Mouse (Mus musculus): Measurements from ENCODE around the gene Tmcc3. TPM values are rescaled to one million over a fixed set of nuclear protein-coding genes. Genes with fewer than 3 reads are reported as not detected.
"Not testable (repeated sequence)": the region's sequence is repeated elsewhere in the genome, so short reads cannot be mapped to it uniquely, and the experiment has no call there.

The Tmcc3 gene
- total RNA-seq, 2 experiments from 2014 or later, result 11.8 to 14.6 TPM

DNA sequence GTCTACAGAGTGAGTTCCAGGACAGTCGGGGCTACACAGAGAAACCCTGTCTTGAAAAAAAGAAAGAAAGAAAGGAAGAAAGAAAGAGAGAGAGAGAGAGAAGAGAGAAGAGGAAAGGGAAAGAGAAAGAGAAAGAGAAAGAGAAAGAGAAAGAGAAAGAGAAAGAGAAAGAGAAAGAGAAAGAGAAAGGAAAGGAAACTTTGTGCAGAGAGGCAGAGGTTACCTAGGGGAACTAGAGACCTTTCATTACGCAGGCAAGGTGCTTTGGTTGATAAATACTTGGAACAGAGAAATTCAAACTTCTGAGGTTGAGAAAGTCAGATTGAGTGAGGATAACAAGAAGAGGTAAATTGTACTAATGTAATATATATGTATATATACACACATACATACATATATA is 226.9 kb downstream of the Tmcc3 start:
- DNase-seq; intact Hi-C loops (cut with DNase I): not testable (repeated sequence)

DNA sequence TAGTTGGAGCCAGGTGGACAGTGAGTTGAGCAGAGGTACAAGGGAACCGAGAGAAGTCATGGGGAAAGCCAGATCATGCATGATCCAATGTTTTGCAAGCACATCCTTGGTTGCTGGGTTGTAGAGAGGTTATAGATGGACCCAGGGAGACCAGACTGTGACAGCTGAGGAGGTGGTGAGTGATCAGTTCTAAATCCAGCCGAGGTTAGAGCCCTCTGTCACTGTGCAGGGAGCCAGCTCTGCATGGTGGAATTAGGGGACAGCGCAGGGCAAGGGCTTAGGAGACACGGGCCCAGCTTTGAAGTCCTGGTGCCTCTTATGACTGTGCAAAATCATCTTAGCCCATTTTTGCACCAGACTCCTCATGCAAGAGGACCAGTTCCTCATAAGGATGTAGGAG is 228.5 kb downstream of the Tmcc3 start:
- intact Hi-C loops (cut with DNase I), result no loop called here
- no peak for DNase-seq

DNA sequence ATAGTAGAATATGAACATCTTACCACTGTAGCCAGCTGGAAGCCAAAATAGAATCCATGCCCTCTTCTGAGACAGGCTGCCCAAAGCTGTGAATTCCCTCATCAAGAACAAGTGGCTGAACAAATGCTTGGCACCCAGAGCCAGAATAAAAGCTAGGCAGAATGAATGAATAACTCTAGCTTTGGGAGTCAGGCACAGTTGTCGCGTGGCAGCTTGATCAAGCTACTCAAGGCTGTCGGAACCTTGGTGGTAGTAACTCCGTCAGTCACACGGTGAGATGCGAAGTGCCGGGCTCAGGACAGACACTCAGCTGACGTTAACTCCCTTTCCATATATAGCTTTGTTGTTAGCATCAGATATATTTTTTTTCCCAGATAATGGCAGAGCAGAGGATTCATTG is 232.2 kb downstream of the Tmcc3 start:
- no peak for DNase-seq
- intact Hi-C loops (cut with DNase I), result no loop called here

DNA sequence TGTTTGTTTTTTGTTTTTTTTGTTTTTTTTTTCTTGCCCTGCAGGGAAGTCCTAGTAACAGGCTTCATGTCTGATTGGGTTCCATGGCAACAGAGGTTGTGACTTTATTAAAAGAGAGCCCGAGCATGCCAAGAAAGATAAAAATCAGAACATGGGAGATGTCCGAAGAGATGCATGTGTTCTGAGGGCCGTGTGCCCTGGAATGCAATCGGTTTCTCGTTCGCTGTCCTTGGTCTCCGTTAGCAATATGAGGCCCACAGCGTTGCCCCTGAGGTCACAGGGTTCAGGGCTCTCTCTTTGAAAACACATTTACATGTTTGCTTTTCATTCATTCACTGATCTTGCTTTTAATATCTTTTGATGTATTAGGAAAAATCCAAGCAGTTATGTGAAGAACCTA is 233.1 kb downstream of the Tmcc3 start:
- intact Hi-C loops (cut with DNase I), result no loop called here
- no peak for DNase-seq

DNA sequence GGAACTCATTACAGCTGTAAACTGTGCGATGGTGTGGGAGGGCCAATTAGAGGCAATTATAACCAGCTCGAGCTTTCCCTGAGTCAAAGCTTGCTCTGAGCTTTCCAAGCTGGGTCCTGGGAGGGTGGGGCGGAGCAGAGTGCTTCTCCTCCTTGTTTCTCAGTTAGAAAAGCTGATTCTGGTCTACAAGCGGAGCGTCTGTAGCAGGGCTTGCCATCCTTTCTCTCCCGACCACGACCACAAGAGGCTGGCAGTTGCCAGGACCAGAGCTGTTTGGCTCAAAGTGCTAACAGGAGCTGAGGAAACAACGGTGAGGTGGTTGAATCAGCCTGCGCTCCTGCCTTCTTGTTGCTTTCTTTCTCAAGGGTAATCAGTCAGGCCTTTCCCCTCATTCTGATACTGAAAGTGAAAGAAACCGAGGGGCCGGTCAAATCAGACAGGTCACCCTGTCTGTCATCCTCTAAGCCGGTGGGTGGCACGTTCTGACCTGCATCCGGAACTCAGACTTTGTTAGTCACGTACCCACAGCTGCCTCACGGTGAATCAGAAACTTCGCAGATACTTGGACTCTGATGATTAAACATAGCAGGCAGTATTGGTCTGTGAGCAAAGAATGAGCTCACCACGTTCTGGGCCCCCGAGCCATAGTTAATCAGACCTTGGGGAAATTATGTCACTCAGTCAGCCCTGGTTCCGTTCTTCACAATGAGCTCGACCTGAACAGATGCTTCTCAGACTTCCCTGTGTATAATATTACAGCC is 233.7 kb downstream of the Tmcc3 start:
- intact Hi-C loops (cut with DNase I), result no loop called here
- peak; percentile 37 for DNase-seq

DNA sequence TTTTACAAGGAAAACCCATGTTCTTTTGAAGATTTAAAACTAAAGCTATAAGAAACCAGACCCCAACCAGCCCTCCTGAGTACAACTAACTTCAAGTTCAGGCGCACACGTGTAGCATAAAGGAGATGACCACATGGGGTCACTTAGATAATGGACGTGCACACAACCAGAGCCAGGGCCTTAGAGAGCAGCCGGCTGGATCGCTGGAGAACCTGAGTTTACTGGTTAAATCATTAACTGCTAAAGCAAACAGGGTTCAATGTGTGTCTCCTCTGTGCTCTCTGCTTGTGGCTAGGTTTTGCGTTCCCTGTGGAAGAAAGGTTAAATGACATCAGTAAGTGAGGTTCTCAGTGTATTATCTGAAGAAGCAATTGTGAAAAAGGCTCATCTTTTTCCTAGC is 234.9 kb downstream of the Tmcc3 start:
- DNase-seq, result no peak
- intact Hi-C loops (cut with DNase I), result no loop called here

DNA sequence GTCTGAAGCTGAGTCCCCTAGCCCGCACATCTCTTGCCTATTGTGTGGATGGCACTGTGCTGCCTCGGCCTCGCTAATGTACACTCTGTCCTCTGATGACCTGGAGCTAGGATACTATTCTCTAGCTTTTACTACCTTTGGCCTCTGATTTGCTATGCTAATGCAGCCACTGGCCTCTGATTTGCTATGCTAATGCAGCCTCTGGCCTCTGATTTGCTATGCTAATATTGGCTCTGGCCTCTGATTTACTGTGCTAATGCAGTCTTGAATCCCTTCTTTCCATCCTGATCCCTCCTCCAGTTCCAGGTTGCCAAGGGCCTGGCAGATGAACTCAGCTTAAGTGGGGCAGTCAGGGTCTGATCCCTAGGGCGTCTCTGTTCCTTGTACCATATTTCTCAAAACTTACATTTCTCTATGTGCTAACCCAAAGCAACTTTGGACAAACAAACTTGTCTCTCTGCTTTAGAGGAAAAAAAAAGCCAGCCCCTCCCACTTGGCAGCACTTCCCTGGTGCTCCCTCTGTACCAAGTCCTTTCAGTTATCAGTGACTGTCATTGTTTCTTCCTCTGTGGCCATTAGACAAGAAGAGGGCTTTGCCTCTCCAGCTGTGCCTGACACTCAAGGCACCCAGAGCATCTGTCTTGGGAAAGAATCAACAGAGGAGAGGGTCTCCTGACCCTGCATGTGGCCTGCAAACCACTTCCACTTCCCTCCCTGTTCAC is 237.9 kb downstream of the Tmcc3 start:
- no peak for DNase-seq
- intact Hi-C loops (cut with DNase I), result no loop called here

DNA sequence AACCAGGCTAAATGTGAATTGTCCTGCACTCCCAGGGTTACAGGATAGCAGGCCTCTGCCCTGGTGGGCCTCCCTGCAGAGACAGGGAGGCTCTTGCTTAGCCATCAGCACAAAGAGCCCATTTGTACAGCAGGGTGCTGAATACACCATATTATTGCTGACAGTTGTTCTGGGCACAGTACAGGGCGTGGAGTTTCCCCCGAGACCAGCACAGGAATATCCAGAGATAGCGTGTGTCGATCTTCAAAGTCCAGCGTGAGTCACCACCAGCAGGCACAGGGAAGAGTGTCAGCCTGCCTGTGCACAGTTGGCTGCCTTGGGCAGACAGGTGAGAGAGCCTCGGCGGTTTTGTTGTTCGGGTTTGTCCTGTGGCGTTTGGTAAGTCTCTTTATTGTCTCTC is 238.9 kb downstream of the Tmcc3 start:
- no peak for DNase-seq
- intact Hi-C loops (cut with DNase I), result no loop called here

DNA sequence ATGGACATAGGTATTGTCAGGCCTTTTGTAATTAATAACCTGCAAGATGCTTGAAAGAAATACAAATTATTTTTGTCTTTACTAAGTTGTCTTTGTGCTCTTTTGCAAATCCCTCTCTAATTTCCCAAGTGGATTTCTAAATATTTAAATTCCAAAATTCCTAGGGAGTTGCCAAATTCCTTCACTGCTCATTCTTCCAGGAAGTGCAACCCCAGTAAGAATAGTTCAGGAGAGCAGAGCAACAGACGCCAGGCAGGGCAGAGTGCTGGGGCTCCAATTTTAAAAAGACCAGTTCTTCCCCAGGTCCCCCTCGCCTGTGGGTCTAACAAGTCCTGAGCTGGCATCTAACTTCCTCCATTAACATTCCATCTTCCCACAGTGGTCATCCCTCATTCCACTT is 239.3 kb downstream of the Tmcc3 start:
- intact Hi-C loops (cut with DNase I), result no loop called here
- no peak for DNase-seq

DNA sequence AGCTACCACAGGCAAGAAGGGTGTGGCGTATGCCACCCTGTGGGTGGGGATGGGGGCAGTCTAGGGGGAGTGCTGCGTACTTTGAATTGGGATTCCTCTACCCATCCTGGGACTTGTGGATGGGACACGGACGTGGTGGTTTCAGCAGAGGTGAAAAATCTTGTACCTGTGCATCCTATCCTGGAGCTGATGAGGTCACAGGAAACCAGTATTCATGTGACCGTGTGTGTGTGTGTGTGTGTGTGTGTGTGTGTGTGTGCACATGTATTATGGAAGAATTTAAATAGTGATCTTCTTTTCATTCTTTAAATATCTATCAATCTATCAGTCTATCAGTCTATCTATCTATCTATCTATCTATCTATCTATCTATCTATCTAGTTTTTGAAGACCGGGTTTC is 239.8 kb downstream of the Tmcc3 start:
- intact Hi-C loops (cut with DNase I), result no loop called here
- no peak for DNase-seq

DNA sequence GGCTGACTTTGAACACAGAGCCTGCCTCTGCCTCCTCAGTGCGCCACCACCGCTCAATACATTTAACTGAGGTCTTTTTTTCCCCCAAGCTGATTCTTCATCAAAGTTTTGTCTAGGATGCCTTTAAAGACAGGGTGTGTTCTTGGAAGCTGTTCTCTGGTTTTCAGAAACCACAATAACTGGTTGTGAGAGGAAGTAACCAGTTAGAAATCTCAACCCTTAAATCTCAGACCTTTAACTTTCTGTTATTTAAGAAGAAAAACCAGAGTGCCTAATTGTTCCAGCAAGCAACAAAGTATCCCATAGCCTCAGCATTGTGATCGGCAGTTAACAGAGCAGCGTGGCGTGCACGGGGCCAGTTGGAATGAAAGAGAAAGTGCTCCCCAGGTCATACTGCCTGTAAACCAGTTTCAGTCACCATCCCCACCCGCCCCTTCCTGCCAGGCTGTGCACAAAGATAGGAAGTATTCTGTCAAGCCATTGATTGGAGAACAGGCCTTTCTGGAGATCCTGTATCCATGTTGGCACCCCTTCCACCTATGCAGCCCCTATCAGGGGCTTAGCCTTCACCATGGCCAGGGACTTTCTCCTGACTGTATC is 240.3 kb downstream of the Tmcc3 start:
- no peak for DNase-seq
- intact Hi-C loops (cut with DNase I), result no loop called here

DNA sequence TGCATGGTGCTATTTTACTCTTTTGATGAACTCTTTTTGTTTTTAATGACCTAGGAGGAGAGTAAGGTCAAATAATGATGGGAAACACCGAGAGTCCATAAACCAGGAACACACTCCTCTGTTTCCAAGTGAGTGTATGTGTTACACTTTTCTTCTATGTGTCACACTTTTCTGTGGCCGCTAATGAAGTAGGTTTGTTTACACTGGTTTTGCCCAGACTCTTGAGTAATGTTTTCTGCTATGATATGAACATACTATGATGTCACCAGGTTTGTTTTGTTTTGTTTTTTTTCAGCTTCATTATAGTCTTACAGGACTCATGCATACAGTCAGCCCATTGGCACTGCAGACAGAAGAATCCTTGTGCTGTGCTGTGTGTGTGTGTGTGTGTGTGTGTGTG is 243.6 kb downstream of the Tmcc3 start:
- no peak for DNase-seq
- intact Hi-C loops (cut with DNase I), result no loop called here

DNA sequence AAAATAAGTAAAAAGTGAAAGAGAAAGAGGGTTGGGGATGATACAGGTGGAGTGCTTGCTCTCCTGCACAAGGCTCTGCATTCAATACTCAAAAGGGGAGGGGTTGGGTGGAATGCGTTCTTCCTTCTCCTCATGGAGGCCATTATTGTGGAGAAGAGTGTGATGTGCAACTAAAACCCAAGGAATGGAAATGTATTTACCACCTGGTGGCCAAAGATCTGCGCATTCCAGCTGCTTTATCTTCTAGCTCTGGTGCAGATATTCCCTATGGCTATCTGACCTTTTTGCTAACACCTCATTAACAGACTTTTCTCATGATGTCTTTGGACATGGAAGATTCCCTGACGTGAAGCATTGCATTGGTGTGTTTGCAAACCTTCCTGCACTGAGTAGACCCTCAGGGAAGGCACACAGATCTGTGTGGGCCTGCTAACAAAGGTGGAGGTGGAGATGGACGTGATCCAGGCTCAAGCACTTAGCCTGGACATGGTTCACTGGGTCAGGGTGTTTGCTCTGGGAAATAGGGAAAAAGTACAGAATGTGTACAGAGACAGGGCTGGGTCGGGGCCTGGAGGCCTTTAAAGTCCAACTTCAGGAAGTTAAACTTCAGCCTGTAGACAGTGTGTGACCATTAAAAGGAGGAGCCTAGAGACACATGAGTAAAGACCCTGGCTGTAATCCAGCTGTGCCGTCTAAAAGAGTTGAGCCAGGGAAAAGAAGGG is 245.8 kb downstream of the Tmcc3 start:
- intact Hi-C loops (cut with DNase I), result no loop called here
- DNase-seq, result no peak

DNA sequence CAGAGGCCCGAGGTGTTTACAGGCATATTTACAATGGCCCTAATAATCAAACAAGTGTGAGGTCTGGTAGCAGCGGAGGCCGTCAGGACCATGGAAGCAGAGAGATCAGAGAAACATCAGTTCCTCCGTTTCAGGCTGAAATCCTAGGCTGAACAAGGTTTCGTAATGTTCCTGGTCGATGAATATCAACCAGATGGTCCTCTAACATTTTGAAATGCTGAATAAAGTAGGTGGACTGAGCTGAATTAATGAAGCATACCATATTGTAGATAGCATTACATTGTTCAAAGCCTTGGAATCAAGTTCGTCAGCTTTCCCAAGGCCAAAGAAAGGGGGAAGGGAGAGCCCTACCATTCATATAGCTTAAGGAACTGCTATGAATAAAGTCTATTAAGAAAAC is 247.1 kb downstream of the Tmcc3 start:
- intact Hi-C loops (cut with DNase I), result no loop called here

DNA sequence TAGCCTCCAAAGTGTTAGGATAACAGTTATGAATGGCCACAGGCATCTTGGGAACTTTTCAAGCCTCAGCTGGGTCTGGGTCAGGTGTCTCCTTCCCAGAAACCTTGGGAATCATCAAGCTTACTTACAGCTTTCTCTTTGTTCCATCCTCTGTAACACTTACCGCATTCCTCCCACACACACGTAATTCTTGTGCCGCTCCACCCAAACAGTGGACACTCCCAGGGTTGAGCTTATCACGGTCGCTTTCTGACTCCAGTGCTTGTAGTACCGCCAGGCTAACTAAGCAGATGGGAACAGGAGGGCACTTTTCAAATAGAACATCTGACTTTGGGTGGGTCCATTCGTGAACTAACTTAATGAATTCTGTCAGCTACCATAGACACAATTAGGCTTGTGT is 249.6 kb downstream of the Tmcc3 start:
- intact Hi-C loops (cut with DNase I), result no loop called here
- DNase-seq, result no peak

More for the DNA sequence above, 247.1 kb downstream of the Tmcc3 start:
- DNase-seq, result no peak

DNA sequence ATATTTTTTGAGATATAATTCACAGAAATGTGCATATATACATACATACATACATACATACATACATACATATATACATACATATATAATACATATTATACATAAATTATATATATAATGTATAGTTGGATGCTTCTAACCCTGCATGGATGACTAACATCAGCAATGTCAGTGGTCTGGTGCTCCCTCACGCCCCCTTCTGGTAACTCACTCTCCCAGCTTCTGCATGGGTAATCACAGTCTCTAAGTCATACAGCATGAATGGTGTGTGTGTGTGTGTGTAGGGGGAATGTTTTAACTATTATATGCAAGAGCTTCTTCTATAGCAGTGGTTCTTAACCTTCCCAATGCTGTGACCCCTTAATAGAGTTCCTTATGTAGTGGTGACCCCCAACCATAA is 250.4 kb downstream of the Tmcc3 start:
- intact Hi-C loops (cut with DNase I), result no loop called here
- peak; percentile 52 for DNase-seq

DNA sequence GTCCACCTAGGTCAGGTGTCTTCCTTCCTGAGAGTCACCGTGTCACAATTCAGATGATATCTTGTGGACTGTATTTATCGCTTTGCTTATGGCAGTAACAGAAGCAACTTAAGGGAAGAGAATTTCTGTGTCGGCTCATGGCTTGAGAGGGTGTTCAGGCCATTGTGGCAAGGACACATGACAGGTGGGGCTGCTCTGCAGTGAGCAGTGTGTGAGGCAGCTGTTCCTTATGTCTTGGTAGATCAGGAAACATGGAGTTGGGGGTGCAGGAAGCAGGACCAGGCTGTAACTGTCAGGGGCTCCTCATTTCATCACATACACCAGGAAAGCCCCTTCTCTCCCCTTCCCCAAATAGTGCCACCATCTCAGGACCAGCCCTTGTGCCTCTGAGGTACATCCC is 251.2 kb downstream of the Tmcc3 start:
- intact Hi-C loops (cut with DNase I), result no loop called here

DNA sequence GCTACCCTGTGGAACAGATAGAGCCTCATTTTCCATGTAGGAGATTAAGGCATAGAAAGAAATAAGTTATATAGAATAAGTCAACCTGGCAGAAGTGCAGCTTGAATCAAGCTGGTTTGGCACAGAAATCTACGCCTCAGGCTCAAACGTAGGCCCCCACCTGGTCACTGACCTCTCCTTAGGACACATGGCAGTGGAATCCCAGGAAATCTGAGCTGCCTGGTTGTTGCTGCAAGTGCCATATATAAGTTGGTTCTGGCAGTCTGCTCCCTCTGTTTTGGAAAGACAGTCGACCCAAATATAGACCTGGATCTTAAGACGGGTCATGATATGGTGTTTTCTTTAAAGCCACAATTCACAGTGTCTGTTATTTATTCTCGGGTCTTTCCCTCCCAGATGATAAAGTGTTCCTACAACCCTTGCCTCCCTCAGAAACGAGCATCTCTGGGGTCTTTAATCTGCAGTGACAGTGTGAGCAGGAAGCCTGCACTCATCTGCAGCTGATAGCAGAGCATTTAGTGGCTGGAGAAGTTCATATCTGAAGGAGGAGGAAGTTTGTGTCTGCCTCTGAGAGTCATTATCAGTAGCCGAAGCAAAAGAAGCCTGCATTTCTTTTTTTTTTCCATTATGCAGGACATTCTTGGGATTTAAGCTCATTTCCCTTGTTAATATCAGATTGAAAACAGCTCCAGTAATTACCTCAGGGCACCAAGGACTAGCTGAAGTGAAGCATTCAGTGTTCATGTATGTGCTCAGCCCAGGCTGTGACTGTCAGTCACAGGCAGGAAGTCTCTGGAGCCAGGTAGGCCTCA is 253.9 kb downstream of the Tmcc3 start:
- DNase-seq, result no peak
- intact Hi-C loops (cut with DNase I), result no loop called here

More for the DNA sequence above, 251.2 kb downstream of the Tmcc3 start:
- no peak for DNase-seq

DNA sequence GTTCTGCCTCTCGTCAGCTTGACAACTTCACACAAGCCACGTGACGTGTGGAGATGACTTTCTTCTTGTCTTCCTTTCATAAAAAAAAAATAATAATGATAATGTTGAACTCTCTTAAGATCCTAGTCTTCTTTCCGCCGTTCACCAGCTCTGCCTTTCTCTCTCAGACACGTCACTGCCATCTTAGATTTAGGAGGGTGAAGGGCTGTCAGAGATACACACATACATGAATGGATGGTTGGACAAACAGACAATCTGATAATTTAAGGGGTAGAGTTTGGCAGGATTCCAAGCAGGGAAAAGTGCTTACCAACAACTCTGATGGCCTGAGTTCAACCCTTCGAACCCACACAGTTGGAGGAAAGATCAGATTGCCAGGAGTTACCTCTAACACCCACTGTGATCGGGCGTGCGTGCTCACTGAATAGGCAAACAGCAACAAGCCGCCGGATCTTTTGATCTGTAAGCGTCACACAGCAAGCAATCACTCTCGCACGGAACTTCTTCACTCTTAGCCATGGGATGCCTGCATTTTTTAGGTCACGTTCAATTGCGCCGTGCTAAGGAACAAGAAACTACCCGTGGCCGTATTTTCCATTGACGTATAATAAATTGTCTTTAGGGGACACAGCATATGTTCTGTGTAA is 254.6 kb downstream of the Tmcc3 start:
- no peak for DNase-seq
- intact Hi-C loops (cut with DNase I), result no loop called here

DNA sequence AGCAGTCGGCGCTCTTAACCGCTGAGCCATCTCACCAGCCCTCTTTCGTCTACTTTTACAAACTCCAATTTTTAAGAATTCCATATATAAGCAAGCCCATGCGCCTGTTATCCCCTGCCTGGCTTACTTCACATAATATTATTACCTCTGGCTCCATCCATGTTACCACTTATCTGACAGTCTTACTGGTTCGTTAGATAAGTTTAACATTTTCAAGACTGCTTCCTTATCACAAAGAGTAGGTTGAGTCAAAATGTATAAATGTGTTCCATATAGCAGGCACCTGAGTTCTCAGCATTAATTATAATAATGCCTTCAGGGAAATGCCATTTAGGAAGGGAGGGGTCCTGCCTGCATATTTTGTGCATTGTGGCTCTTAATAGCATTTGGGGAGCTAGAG is 255.5 kb downstream of the Tmcc3 start:
- no peak for DNase-seq
- intact Hi-C loops (cut with DNase I), result no loop called here
